14 mouse cellular contexts compared by ENCODE assay signal in genomic region chr3:54793762-54794161, GRCm38 (mm10). TPM values are rescaled to one million over a fixed set of nuclear protein-coding genes. Genes with fewer than 3 reads are reported as not detected.
DNase-seq lines count a peak whose midpoint lies in the region; TF ChIP-seq lines count a peak whose summit lies in the region.
"Had no signal": no experiment of that assay in that cellular context is flagged by ENCODE, and none has a peak within 500 bp of the region (broad histone marks: within the 10 kb centered on the region; RNA-seq: fewer than 3 reads in every experiment).

No protein-coding gene starts in this region.

- peak; percentile 33 for TF ChIP-seq CTCF in left cerebral cortex, adult 2 months (IDR thresholded peaks at IDR 0.05)

- no peak overlapping the region for H3K4me3 ChIP-seq in left cerebral cortex, adult 2 months
- H3K4me3 ChIP-seq: hindbrain, embryonic 13.5 days; midbrain, embryonic 12.5 days; neural tube, embryonic 12.5 days had no signal

- no peak for DNase-seq in left cerebral cortex, adult 2 months (ENCODE audit: extremely low spot score in 1 of 2, low spot score in 2 of 2)
- no peak for DNase-seq in left cerebral cortex, postnatal 25 days (ENCODE audit: low spot score in 2 of 2)
- peak; percentile 7 for DNase-seq in thymus, postnatal 0 days (ENCODE audit: low spot score)
- DNase-seq in thymus, postnatal 10 days (ENCODE audit: low spot score in 2 of 2) = no peak
- DNase-seq in NIH3T3 (ENCODE audit: low read depth) = peak; percentile 20
- DNase-seq in right cerebral cortex, postnatal 10 days (ENCODE audit: low spot score in 2 of 2) = no peak
- DNase-seq in layer of hippocampus, adult 9-11 months = no peak
- DNase-seq: cerebellum, adult 9-11 months; gastrocnemius, postnatal 14 days; kidney, adult 9 months; left cerebral cortex, postnatal 4 days had no signal

- no peak overlapping the region for H3K27ac ChIP-seq in left cerebral cortex, adult 2 months
- H3K27ac ChIP-seq: hindbrain, embryonic 13.5 days; midbrain, embryonic 12.5 days; neural tube, embryonic 12.5 days had no signal

- intact Hi-C loops in left cerebral cortex, adult 2 months (cut with DNase I) = no loop called here
- intact Hi-C loops in left cerebral cortex, postnatal 25 days (cut with DNase I) = no loop called here

RNA-seq across cellular contexts. Expression of gene Rfxap, which starts 13.8 kb away (rescaled TPM):
- total RNA-seq in left cerebral cortex, adult 2 months (2021) = 10 to 100 TPM; 47.9 to 49.5 TPM
- 10 to 100 TPM; 47.5 to 58.9 TPM for total RNA-seq in left cerebral cortex, postnatal 25 days (2021)
- 52.0 and 52.2 TPM in 2 replicates for polyA plus RNA-seq in thymus, postnatal 0 days (2015; fragmentation: Nextera tagmentation; extraction: Ambion mirVana)

RNA-seq across cellular contexts. Expression of gene Smad9, which starts 38.4 kb away (rescaled TPM):
- total RNA-seq in left cerebral cortex, adult 2 months (2021) = 1 to 10 TPM; 7.8 to 9.4 TPM
- 1 to 10 TPM; 6.4 to 8.0 TPM for total RNA-seq in left cerebral cortex, postnatal 25 days (2021)
- 0.26 TPM in 2 replicates for polyA plus RNA-seq in thymus, postnatal 0 days (2015; fragmentation: Nextera tagmentation; extraction: Ambion mirVana)

RNA-seq across cellular contexts. Expression of gene Alg5, which starts 58.4 kb away (rescaled TPM):
- total RNA-seq in left cerebral cortex, adult 2 months (2021) = 10 to 100 TPM; 17.7 to 18.0 TPM
- 10 to 100 TPM; 17.3 to 19.2 TPM for total RNA-seq in left cerebral cortex, postnatal 25 days (2021)
- 78.3 and 82.8 TPM in 2 replicates for polyA plus RNA-seq in thymus, postnatal 0 days (2015; fragmentation: Nextera tagmentation; extraction: Ambion mirVana)

RNA-seq across cellular contexts. Expression of gene Exosc8, which starts 58.6 kb away (rescaled TPM):
- total RNA-seq in left cerebral cortex, adult 2 months (2021) = 10 to 100 TPM; 34.3 to 37.3 TPM
- total RNA-seq in left cerebral cortex, postnatal 25 days (2021) = 10 to 100 TPM; 23.4 to 23.8 TPM
- polyA plus RNA-seq in thymus, postnatal 0 days (2015; fragmentation: Nextera tagmentation; extraction: Ambion mirVana) = 139 and 158 TPM in 2 replicates

Comparison
In these comparisons a context has a peak if more than half of its experiments do, and no peak if none do; other contexts are left out.
1. DNase-seq: peak in thymus, postnatal 0 days (single experiment) and NIH3T3 (single experiment); none in left cerebral cortex, adult 2 months (0 of 2), left cerebral cortex, postnatal 25 days (0 of 2), thymus, postnatal 10 days (0 of 2), right cerebral cortex, postnatal 10 days (0 of 2) and layer of hippocampus, adult 9-11 months (single experiment).